Mouse (Mus musculus) liver (tissue): ENCODE data around the gene Hnrnpab.
A peak's percentile ranks its signal among the peaks of the same experiment; 100 is the strongest.
"Not testable (repeated sequence)": the region's sequence is repeated elsewhere in the genome, so short reads cannot be mapped to it uniquely, and the experiment has no call there.

Source experiments
- DNase-seq: peaks from one replicate; pipeline ENCODE4 v3.0.0-alpha.2; 2020; ENCODE audit warnings: mixed read lengths

Gene Hnrnpab

GRCm38 (mm10) chr11:51633721-51634120 lies 27.1 kb upstream of the Hnrnpab start:
- DNase-seq = no peak

- not testable (repeated sequence) for DNase-seq
Observed at GRCm38 (mm10) chr11:51633200-51633599, 26.6 kb upstream of the Hnrnpab start.

GRCm38 (mm10) chr11:51632130-51632753 lies 25.6 kb upstream of the Hnrnpab start:
- DNase-seq = no peak

- DNase-seq = no peak
Observed at GRCm38 (mm10) chr11:51629651-51630314, 23.1 kb upstream of the Hnrnpab start.

GRCm38 (mm10) chr11:51627907-51628306 lies 21.3 kb upstream of the Hnrnpab start:
- no peak for DNase-seq

GRCm38 (mm10) chr11:51627425-51627824 lies 20.8 kb upstream of the Hnrnpab start:
- no peak for DNase-seq

GRCm38 (mm10) chr11:51625187-51625820 lies 18.7 kb upstream of the Hnrnpab start:
- DNase-seq = no peak

- no peak for DNase-seq
Observed at GRCm38 (mm10) chr11:51622971-51623491, 16.4 kb upstream of the Hnrnpab start.

- no peak for DNase-seq
Observed at GRCm38 (mm10) chr11:51621776-51622175, 15.1 kb upstream of the Hnrnpab start.

- no peak for DNase-seq
Observed at GRCm38 (mm10) chr11:51620084-51620483, 13.4 kb upstream of the Hnrnpab start.

- peak; percentile 94 for DNase-seq
Observed at GRCm38 (mm10) chr11:51619409-51620060, 12.9 kb upstream of the Hnrnpab start, which contains the start of gene Nhp2. TSS of gene Nhp2 (plus strand) at chr11:51619735.

GRCm38 (mm10) chr11:51618894-51619408 lies 12.3 kb upstream of the Hnrnpab start:
- DNase-seq = no peak

- DNase-seq = peak; percentile 73
Observed at GRCm38 (mm10) chr11:51617693-51618092, 11.0 kb upstream of the Hnrnpab start.

- DNase-seq = not testable (repeated sequence)
Observed at GRCm38 (mm10) chr11:51616113-51616512, 9.5 kb upstream of the Hnrnpab start.

- DNase-seq = peak; percentile 91
Observed at GRCm38 (mm10) chr11:51615601-51616000, 9.0 kb upstream of the Hnrnpab start.

- no peak for DNase-seq
Observed at GRCm38 (mm10) chr11:51615129-51615528, 8.5 kb upstream of the Hnrnpab start.

- no peak for DNase-seq
Observed at GRCm38 (mm10) chr11:51614256-51614655, 7.6 kb upstream of the Hnrnpab start.

GRCm38 (mm10) chr11:51609940-51610339 lies 3.3 kb upstream of the Hnrnpab start:
- DNase-seq = not testable (repeated sequence)

GRCm38 (mm10) chr11:51609266-51609909 lies 2.7 kb upstream of the Hnrnpab start:
- peak; percentile 59 for DNase-seq

- DNase-seq = no peak
Observed at GRCm38 (mm10) chr11:51607096-51607738, 570 bp upstream of the Hnrnpab start.

- DNase-seq = peak; percentile 92
Observed at GRCm38 (mm10) chr11:51605602-51606446, 823 bp downstream of the Hnrnpab start.
